Mouse (Mus musculus): Measurements from ENCODE around the gene Ano4. TPM values are rescaled to one million over a fixed set of nuclear protein-coding genes. Genes with fewer than 3 reads are reported as not detected.
"Not testable (repeated sequence)": the region's sequence is repeated elsewhere in the genome, so short reads cannot be mapped to it uniquely, and the experiment has no call there.

Ano4 gene
- total RNA-seq, 2 experiments from 2014 or later = 19.6 to 22.3 TPM

DNA sequence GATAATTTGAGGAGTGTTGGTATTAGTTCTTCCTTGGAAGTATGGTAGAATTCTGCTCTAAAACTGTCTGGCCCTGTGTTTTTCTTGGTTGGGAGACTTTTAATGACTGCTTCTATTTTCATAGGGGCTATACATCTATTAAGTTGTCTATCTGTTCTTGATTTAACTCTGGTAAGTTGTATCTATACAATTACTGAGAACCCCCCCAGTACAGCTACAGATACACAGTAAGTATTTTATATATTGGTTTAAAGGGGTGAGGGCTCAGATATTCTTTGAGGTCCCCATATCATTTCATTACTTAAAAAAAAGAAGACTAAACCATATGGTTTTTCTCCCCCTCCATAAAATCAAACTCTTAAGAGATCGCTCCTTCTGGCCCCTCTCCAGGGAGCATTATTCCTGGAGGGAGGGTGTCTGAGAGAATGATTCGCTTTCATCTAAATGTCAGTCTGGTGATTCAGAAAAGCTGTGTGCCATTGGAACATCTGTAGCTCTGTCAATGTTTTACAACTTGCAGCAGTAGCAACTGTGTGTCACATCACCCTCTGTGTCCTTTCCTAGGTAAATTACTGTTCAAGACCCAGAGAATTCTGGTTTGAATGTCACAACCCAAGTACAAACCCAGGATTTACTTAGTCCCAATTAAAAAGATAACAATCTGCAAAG lies 189.6 kb downstream of the Ano4 start:
- peak in 1 of 2 experiments; percentile 17 for DNase-seq (ENCODE audit: extremely low spot score in 1 of 2, low spot score in 1 of 2)

DNA sequence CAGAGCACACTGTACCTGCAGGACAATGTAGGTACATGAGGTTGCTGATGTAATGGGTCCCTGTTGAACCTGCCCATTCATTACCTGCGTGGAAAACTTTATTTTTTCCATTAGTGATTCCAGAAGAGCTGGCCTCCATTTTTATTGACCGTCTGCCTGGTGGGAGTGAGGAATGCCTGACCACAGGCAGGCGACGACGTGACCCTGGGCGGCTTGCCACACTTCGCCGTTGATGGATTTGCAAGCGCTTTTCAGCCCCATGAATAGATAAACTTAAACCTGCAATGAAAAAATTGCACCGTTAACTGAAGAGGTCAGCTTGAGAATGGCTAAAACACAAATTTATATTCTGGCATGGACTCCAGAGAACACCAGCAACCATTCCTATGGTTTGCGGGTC lies 195.4 kb downstream of the Ano4 start:
- no peak for DNase-seq (ENCODE audit: extremely low spot score in 1 of 2, low spot score in 1 of 2)

DNA sequence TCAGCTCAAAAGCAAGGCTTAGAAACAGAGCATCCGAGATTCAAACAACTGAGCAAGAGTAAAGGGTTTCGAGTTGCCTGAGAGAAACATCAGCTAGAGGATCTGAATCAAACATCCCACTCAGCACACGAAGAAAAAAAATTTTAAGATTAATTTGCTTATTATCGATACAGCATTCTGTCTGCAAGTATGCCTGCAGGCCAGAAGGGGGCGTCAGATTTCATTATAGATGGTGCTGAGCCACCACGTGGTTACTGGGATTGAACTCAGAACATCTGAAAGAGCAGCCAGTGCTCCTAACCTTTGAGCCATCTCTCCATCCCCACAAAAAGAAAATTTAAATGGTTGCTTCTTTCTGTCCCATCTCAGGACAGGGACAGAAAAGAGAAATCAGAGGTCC lies 223.2 kb downstream of the Ano4 start:
- peak in 1 of 2 experiments; percentile 17 for DNase-seq (ENCODE audit: extremely low spot score in 1 of 2, low spot score in 1 of 2)

DNA sequence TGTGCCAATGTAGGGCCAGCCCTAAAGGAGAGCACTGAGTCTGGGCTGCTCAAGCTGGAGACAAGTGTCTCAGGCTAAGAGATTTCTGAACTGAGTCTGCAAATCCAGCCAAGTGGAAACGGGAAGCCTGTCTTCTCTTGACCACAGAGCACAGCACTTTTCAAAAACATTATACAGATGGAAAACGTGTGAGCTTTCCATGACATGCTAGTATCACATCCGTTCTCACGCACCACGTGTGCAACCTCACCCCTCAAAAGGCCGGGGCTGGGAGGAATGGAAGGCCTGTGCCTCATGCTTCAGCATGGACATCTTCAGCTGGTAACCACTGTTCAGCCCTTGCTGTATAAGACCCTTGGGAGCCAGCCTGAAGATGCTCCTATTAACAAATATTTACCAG lies 230.2 kb downstream of the Ano4 start:
- DNase-seq (ENCODE audit: extremely low spot score in 1 of 2, low spot score in 1 of 2) = no peak

DNA sequence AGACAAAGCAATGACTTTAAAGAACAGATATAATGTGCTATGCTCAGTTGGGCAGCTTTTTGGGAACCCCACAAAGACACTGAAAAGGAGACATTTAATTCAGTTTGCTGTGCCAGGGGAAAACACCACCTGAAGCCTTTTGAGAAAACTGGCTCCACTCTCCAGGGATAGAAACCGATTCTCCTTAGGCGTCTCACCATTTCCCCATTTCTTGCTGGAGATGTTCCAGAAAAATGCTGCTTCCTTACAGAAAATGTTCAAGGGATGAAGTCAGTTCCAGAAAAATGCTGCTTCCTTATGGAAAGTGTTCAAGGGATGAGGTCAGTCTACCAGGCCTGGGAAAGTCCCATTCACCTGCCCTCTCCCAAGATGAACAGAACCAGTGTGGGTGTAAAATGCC lies 233.1 kb downstream of the Ano4 start:
- DNase-seq (ENCODE audit: extremely low spot score in 1 of 2, low spot score in 1 of 2) = no peak

DNA sequence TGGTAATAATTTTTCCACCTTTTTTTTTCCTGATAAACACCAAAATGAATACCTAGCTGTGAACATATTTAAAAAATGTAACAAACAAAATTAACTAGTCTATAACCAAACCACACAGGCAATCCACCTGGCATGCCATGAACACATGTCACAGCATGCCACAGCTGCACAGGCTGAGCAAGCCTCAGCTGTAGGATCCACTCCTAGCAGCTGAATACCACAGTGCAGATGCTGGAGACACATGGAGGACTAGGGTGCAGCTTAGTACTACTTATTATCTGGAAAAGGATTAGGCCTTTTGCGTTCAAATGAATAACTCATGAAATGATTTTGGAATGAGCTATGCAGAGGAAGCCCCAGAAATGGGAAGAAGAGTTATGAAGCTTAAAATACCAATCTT lies 233.6 kb downstream of the Ano4 start:
- no peak for DNase-seq (ENCODE audit: extremely low spot score in 1 of 2, low spot score in 1 of 2)

DNA sequence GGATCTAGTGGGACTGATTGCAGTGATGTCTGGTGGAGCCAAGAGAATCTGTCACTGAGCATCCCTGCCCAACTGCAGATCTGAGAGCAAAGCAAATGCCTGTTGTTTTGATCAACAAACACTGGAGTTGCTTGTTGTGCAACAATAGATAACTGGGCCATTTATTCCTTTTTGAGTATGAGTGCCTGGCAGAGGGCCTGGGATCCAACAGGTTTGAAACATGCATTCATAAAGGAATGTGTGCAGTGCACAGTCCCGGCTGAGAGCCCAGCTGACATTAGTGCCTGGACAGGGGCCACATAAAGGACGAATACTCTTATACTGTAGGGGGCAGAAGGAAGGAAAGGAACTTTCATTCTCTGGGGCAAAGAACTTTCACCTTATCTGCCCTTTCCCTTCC lies 241.0 kb downstream of the Ano4 start:
- no peak for DNase-seq (ENCODE audit: extremely low spot score in 1 of 2, low spot score in 1 of 2)

DNA sequence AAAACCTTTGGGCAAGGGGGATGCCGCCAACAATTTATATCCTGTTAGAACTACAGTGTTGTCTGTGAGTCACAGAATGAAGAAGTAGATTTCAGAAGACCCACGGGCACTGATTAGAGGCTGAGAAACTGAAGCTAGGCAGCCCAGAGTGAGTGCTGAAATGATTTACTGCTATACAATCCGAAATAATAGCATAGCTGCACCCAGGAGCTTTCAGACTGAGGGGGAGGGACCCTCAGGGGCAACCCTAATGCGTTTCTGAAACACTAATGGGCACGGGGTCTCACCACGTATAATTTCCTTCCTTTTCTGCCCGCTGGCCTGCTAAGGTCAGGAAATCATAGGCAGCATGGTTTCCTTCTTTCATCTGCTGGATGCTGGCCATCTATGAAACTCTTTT lies 242.5 kb downstream of the Ano4 start:
- no peak for DNase-seq (ENCODE audit: extremely low spot score in 1 of 2, low spot score in 1 of 2)

DNA sequence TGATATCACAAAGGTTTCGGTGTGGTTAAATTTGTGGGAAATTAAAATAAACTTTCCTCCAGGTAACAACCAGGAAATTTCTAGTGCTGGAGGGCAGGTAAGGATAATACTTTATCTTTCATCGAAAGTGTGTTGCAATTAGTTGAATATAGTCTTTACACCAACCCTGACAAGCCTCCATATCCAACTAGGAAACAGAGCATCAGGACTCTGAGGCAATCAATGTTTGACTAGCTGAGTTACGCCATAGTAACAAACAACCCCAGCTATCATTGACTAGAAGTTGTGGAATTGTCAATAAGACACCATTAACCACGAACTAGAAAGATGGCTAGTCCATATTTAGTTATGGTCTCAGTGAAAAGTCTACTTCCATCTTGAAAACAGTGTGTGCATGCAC lies 246.4 kb downstream of the Ano4 start:
- DNase-seq (ENCODE audit: extremely low spot score in 1 of 2, low spot score in 1 of 2) = no peak

DNA sequence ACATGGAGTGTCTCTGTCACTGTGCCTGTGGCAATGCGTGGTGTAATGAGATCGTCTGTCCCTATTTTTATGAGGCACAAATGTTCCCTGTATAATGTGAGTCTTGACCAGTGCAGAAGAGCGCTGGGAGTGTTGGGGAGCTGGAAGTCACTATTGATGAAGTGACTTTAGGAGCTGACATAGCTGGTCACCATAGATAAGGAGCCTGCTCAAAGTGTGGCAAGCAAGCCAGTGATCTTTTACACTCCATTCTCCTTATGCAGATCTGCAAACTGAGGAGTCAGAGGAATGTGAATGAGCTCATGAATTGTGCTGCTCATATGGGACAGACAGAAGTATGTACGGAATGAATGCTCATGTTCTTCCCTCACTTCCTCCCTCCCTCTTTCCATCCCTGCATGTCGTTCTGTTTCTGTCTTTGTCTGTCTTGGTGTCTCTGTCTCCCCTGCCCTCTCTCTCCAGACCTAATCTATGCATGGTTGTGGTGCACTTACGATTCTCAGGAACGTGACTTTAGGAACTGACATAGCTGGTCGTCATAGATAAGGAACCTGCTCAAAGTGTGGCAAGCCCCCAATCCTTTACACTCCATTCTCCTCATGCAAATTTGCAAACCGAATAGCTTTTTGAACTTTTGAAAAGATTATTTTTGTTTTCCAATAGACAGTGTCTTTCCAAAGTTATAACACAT lies 252.1 kb downstream of the Ano4 start:
- no peak for DNase-seq (ENCODE audit: extremely low spot score in 1 of 2, low spot score in 1 of 2)

DNA sequence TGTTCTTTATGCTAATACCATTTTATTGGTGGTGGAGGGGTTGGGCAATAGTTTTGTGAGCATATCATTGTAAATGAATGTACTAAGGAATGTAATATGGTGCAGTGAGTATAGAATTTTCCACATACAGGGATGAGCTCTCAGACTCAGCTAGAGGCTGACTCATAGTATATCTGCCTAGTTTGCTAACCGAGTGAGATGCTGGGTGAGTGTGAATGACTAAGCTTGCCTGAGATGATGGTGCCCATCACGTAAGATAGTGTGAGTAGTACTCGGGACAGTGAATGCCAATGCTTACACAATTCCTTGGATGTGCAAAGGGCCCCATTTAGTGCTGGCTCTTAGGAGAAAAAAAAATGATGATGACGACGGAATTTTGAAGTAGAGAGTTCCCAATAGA lies 267.1 kb downstream of the Ano4 start:
- DNase-seq (ENCODE audit: extremely low spot score in 1 of 2, low spot score in 1 of 2) = no peak

DNA sequence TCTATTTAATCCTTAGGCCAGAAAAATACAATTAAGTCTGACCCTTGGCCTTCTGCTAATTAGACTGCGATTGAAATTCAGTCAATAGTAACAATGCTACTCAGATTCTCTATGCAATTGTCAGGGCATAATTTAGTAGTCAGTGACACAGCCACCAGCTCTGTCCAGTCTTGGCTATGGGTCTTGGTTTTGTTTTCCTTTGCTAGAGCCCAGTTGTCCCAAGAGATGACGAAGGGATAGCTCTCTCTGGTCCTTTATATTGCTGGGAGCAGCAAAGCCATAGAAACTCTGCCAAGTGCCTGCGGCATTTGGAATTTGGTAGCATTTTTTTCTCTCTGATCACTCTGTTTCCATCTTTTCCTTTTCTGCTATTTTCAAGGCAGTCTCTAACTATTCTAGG lies 288.7 kb downstream of the Ano4 start:
- no peak for DNase-seq (ENCODE audit: extremely low spot score in 1 of 2, low spot score in 1 of 2)

DNA sequence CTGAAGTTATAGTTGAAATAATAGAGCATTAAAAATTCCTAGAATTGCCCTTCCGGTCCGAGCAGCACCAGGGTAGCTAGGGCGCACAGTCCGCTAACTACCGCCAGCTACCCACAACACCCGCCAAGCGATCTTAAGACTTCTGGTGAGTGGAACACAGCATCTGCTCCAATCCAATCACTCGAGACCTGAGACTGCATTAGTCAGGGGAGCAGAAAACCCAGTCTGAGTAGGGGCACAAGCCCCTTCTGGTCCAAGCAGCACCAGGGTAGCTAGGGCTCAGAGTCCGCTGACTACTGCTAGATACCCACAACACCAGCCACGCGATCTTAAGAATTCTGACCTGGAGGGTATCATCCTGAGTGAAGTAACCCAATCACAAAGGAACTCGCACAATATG lies 299.6 kb downstream of the Ano4 start:
- not testable (repeated sequence) for DNase-seq (ENCODE audit: extremely low spot score in 1 of 2, low spot score in 1 of 2)

DNA sequence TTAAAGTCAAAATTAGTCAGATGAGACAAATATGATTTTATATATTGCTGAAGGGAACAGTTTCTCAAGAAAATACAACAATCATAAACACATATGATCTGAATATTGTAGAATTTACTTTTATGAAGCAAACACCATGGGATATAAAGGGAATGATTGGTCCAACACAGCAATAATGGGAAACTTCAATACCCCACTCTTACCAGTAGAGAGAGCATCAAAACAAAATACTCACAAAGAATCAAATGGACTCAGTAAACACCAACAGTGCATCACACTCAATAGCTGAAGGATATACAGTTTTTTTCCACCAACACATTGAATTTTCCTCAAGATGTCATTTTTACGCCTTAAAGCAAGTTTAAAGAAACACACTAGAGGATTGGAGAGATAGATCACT lies 300.4 kb downstream of the Ano4 start:
- no peak for DNase-seq (ENCODE audit: extremely low spot score in 1 of 2, low spot score in 1 of 2)

DNA sequence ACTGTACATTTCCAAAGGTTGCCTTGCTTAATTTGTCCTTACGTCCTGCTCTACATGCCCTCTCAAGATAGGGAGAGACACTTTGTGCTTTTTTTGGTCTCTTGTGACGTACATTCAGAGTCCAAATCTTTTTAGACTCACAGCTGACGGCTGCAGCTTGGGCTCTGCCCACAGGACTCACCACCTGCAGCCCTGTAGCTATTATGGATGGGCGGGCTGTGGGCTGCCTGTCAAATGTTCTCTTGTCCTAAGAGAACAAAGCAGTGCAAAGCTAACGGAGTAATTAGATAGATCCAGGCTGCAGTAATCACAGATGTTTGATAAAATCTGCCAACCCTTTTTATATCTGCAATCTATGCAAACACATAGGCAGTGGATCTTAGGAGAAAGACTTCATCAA lies 325.6 kb downstream of the Ano4 start:
- DNase-seq (ENCODE audit: extremely low spot score in 1 of 2, low spot score in 1 of 2) = no peak

DNA sequence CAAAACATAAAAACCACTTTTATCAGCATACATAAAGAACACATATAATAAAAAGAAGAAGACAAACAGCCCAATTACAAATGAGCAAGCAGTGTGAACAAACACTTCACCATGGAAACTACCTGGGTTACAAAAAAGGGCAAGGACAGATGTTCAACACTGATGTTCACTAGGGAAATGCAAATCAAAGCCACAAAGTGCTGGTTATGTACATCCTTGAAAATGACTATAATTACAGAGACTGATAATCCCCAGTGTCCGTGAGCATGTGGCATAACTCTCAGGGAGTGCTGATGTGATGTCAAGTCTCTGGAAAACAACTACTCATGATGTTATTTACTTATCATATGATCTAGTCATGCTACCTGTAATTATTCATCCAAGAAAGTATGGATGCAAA lies 336.3 kb downstream of the Ano4 start:
- no peak for DNase-seq (ENCODE audit: extremely low spot score in 1 of 2, low spot score in 1 of 2)

DNA sequence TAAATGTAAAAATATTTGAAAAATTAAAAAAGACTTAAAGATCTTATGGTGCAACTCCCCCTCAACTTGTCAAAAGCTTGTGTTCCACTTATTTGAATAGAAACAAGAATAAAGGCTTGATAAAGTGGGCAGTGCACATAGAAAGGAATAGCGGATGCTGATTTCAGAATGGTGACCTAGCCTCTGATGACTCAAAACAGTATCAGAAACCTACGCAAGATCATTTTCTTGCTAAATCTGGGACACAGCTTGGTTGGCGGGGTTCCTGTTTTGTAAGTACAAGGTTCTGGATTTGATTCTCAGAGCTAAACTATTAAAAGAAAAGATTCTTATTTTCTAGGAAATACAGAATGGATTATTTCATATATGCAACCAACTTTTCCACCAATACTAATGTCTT lies 340.0 kb downstream of the Ano4 start:
- no peak for DNase-seq (ENCODE audit: extremely low spot score in 1 of 2, low spot score in 1 of 2)

DNA sequence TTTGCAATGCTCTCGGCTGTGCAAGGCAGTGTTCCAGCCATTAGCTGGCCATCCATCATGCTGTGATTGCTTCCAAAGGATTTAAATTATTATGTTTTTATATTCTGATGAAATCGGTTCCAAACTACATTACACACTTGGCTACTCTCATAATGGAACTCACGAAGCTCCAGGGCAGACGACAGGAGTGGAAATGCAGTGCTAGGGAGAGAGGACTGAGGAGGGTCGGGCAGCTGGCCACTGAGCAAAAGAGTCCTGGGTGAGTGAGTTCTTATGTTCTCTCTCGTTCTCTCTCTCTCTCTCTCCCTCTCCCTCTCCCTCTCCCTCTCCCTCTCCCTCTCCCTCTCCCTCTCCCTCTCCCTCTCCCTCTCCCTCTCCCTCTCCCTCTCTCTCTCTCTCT lies 357.6 kb downstream of the Ano4 start:
- DNase-seq (ENCODE audit: extremely low spot score in 1 of 2, low spot score in 1 of 2) = no peak

DNA sequence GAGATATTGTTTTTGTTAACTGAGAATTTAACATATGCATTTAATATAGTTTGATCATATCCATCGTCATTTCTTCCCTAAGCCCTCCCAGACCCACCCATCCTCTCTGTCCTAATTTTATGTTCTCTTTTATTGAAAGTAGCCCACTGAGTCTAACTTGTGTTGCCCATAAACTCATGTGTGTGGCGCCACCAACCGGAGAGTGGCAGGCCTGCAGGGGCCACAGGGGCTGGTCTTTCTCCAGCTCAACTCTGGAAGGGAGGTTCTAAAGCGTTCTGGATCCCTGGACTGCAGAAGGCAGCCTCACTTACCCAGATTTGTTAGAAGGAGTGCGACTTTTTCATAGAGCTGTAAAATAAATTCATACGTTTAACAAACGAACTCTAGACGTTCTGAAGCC lies 361.1 kb downstream of the Ano4 start:
- peak; percentile 25 to 62 for DNase-seq (ENCODE audit: extremely low spot score in 1 of 2, low spot score in 1 of 2)

DNA sequence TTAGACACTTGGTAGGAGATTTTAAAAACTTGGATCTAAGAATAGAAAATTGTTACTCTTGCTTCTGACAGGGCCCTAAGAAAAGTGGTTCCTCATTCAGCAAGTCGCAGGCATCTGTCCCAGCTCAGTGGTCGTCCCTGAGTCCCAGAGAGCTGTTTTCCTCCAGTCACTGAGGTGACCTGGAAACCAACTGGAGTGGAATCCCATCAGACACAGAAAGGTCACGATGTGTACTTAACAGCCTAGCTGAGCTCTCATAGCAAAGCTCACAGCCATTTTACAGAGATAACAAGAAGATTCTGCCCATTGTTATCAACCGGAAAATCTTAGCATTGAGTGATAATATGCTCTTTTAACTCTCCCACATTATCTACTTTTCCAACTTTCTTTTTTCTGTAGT lies 365.1 kb downstream of the Ano4 start:
- no peak for DNase-seq (ENCODE audit: extremely low spot score in 1 of 2, low spot score in 1 of 2)

DNA sequence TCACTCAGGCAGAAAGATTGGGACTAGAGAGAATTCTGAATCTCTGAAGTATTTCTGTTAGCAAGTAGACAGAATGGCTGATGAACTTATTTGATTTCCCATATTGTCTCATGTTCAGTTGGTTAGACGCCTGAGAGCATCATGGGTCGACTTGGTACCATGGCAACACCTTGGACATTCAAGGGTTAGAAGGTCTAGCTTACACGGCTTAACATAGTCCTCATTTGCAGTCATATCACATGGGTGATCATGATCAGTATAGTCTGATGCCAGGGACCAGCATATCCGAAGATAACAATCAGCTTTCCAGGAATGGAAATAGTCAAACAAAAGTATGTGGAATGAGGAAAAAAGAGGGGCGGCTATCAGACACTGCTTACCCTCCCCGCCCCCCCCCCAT lies 365.6 kb downstream of the Ano4 start:
- no peak for DNase-seq (ENCODE audit: extremely low spot score in 1 of 2, low spot score in 1 of 2)

DNA sequence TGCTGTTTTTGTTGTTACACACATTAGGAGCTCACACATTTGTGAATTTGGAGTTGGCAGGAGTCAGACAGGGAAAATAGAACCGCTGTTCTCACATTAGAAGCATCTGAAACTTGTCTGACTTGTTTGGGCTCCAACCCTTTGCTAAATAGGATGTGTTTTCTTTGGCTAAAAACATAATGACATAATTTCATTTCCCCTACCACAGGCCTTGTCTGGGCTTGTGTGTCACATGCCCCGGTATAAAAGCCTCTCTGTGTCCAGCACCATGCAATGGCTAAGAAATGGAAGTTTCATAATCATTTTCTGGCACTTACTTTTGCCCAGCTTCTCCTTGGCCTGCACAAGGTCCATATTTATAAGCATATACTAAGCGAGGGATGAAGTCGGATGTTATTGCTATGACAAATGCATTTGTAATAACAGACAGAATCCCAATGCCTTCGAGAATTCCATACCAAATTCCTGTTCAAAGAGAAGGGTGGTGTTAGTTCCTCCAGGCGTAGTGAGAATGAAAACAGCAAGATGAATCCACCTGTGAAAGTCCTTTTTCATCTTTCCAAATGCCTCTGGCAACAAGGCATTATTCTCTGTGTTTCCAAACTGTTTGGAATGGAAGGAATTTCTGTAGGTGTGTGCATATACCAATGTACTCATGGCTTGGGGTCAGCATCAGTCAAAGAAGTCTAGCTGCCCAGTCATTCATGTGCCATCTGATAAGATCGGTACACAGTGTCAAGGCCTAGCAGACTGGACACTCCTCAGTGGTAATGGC lies 373.4 kb downstream of the Ano4 start:
- no peak for DNase-seq (ENCODE audit: extremely low spot score in 1 of 2, low spot score in 1 of 2)

Data from layer of hippocampus, postnatal 25 days (tissue).